Mouse (Mus musculus) stomach, embryonic 15.5 days (tissue): ENCODE measurements around the gene Lzts2. TPM values are rescaled to one million over a fixed set of nuclear protein-coding genes. Genes with fewer than 3 reads are reported as not detected.

Experiments
- ATAC-seq: fragments of 200-750 bp; cut with Nextera tagmentation; 2 replicates; pipeline ENCODE4 v1.8.0; 2017; ENCODE audit warnings: low read depth, moderate number of reproducible peaks, moderate TSS enrichment; ENCODE audit not compliant: insufficient read depth, low FRiP score
- H3K27ac ChIP-seq: fragments of 300-500 bp; sonication (generic); 2 replicates; pipeline ENCODE4 v1.5.1; 2015; ENCODE audit warnings: mild to moderate bottlenecking, inconsistent platforms
- H3K27me3 ChIP-seq: fragments of 300-500 bp; sonication (generic); replicated peaks from 2 replicates; pipeline ENCODE4 v1.6.1; 2015; ENCODE audit warnings: inconsistent platforms
- H3K36me3 ChIP-seq: fragments of 300-500 bp; sonication (generic); 2 replicates; pipeline ENCODE4 v1.6.1; 2015; ENCODE audit warnings: inconsistent platforms
- H3K4me1 ChIP-seq: fragments of 300-500 bp; sonication (generic); 2 replicates; pipeline ENCODE4 v1.6.1; 2015; ENCODE audit warnings: inconsistent platforms
- H3K4me2 ChIP-seq: fragments of 300-500 bp; sonication (generic); 2 replicates; pipeline ENCODE4 v1.6.1; 2015; ENCODE audit warnings: mild to moderate bottlenecking, inconsistent platforms
- H3K4me3 ChIP-seq: fragments of 300-500 bp; sonication (generic); replicated peaks from 2 replicates; pipeline ENCODE4 v1.5.1; 2015; ENCODE audit warnings: inconsistent platforms
- H3K9ac ChIP-seq: fragments of 300-500 bp; sonication (generic); 2 replicates; pipeline ENCODE4 v1.6.1; 2015; ENCODE audit warnings: inconsistent platforms
- H3K9me3 ChIP-seq: fragments of 300-500 bp; sonication (generic); 2 replicates; pipeline ENCODE4 v1.6.1; 2016; ENCODE audit warnings: inconsistent platforms
- WGBS: fragments of 180-500 bp; shearing (Covaris S2); methylation state at CpG from one replicate; pipeline ENCODE4 v1.1.7; 2015; 5-methylcytosine and 5-hydroxymethylcytosine counted together
- polyA plus RNA-seq: library from polyadenylated mRNA; unstranded; fragments of >200 nt; fragmentation: Nextera tagmentation; extraction: Ambion mirVana; gene quantifications from 2 replicates; pipeline ENCODE4 v1.2.1, GENCODE M21; 2015

Gene Lzts2
- polyA plus RNA-seq, 1 experiment from 2014 or later: 65.5 TPM

DNA sequence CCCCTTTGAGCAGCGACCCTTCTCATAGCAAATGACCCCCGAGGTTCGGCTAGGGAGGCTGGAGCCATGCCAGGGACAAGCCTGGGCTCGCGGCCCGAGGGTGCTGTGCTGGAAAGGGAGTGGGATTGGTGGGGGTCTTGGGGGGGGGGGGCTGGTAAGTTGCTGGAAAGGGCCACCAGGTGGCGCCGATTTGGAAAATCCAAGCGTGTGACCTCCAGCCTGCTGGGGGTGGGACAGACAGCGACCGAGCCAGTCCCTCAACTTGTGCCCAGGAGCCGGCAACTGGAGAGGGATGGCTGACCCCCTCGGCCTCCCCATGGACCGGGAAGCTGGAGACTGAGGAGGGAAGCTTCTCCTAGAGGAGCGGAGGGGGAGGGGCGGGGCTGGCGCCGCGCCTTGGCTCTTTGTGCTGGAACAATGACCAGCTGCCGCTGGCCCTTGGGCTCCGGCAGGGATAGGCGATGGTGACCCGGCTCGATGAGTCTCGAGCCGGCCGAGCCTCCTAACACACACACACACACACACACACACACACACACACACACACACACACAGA, 3.1 kb downstream of the Lzts2 start:
- Histone ChIP-seq H3K4me1 (peaks cover 55% of the 10 kb centered on the region), H3K9me3 (no peaks in the 10 kb centered on the region), H3K9ac (peak overlapping the region; percentile 58; the same call in 1 of the 2 replicates), H3K4me2 (peak overlapping the region; percentile 95), H3K36me3 (no peaks in the 10 kb centered on the region), H3K27me3 (no peaks in the 10 kb centered on the region), H3K4me3 (peak overlapping the region; percentile 59), H3K27ac (peak overlapping the region; percentile 100)
- ATAC-seq: peak; percentile 23
- WGBS: 0% methylated on average over 14 of the region's 27 CpGs

DNA sequence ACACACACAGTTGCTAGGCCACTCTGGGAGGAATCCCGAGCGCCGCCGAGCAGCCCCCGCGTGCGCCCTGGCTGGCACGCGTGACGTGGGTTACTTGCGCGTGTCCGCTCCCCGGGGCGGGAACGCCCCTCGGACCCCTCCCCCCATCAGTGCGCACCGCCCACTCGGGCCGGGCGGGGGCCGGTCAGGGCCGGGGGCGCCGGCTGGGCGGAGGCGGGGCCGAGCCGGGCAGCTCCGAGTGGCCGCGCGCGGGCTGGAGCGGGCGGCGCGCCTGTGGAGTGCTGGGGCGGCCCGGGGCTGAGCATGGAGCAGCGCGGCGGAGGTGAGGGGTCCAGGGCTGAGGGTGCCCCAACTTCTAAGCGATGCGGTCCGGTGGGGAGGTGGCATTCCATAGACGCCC, 3.7 kb downstream of the Lzts2 start:
- under 1% methylated on average over 48 of the region's 48 CpGs for WGBS
- Histone ChIP-seq H3K4me1 (peaks cover 52% of the 10 kb centered on the region), H3K4me3 (peak overlapping the region; percentile 59), H3K27ac (peak overlapping the region; percentile 100), H3K9me3 (no peaks in the 10 kb centered on the region), H3K27me3 (no peaks in the 10 kb centered on the region), H3K36me3 (0 out of 2 replicates have a peak, but pooled peaks cover 5% of the 10 kb centered on the region), H3K9ac (peak overlapping the region; percentile 58; the same call in 1 of the 2 replicates), H3K4me2 (peak overlapping the region; percentile 95)
- peak; percentile 52 for ATAC-seq

DNA sequence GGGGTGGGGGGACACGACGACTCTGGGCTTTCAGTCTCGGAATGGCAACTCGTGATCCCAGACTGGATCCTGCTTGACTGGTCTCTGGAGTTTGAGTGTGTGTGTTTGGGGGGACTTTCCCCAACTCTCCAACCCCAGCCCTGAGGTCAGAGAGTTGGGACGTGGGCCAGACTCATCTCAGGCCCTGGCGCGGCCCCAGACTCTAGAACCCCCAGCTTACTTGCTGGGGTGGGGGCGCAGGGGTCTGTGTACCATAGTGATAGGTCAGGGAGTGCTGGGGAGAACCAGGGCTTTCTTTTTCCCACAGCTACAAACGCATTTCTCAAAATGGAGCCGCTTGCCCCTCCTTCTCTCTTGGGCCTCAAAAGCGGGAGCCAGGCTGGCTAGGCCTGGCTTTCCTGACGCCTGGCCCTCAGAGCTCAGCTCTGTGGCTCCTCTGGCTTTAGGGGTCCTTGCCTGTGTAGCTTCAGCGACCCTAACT, 4.2 kb downstream of the Lzts2 start:
- WGBS: under 1% methylated on average over 13 of the region's 13 CpGs
- peaks cover 47% of the 10 kb centered on the region for H3K4me1 ChIP-seq

DNA sequence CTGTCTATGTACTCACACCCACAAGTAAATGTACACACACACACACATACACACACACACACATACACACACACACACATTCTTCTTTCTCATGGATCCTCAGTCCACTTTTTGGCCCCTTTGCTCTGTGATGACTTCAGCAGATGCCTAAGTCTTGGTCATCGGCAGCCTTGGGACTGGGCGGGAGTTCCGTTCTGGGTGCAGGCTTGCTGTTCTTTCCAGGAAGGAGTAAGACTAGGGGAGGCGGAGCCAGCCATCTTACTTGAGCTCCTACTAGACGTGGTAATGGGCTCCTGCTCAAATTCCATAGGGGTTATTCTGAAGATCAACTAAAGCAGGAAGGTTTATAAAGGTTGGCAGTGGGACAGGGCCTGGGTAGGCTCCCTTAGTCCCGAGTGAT, 6.1 kb downstream of the Lzts2 start:
- H3K4me3 ChIP-seq: peak overlapping the region; percentile 11; the same call in 1 of the 2 replicates
- no peak for ATAC-seq
- 0 out of 2 replicates have a peak overlapping the region, but pooled peaks have one; percentile 21 for H3K27ac ChIP-seq
- peak overlapping the region; percentile 95 for H3K4me2 ChIP-seq
- no peak overlapping the region; the same call in 1 of the 2 replicates for H3K9ac ChIP-seq
- no peaks in the 10 kb centered on the region for H3K9me3 ChIP-seq
- WGBS: 49% methylated on average over 6 of the region's 6 CpGs
- peaks cover 37% of the 10 kb centered on the region for H3K4me1 ChIP-seq
- peaks cover 21% of the 10 kb centered on the region for H3K36me3 ChIP-seq
- H3K27me3 ChIP-seq: no peaks in the 10 kb centered on the region

More for the DNA sequence above, 4.2 kb downstream of the Lzts2 start:
- Histone ChIP-seq H3K4me3 (peak overlapping the region; percentile 59), H3K9ac (peak overlapping the region; percentile 58; the same call in 1 of the 2 replicates), H3K9me3 (no peaks in the 10 kb centered on the region), H3K27ac (peak overlapping the region; percentile 100), H3K36me3 (peaks cover 6% of the 10 kb centered on the region; the same call in 1 of the 2 replicates), H3K27me3 (no peaks in the 10 kb centered on the region), H3K4me2 (peak overlapping the region; percentile 95)
- ATAC-seq: peak; percentile 1; the same call in 1 of the 2 replicates

DNA sequence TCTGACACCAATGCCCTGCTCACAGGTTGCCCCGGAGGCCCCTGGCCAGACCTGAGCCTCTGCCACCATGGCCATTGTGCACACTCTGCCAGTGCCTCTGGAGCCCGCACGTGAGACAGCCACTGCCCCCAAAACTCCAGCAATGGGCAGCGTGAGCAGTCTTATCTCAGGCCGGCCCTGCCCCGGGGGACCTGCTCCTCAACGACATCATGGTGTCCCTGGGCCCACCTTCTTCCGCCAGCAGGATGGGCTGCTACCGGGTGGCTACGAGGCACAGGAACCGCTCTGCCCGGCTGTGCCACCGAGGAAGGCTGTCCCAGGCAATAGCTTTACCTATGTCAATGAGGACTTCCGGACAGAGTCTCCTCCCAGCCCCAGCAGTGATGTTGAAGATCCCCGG, 7.1 kb downstream of the Lzts2 start:
- H3K27me3 ChIP-seq: no peaks in the 10 kb centered on the region
- H3K4me2 ChIP-seq: peak overlapping the region; percentile 95
- H3K4me1 ChIP-seq: peaks cover 34% of the 10 kb centered on the region
- 84% methylated on average over 15 of the region's 15 CpGs for WGBS
- no peak for ATAC-seq
- H3K9me3 ChIP-seq: no peaks in the 10 kb centered on the region
- H3K27ac ChIP-seq: no peak overlapping the region
- no peak overlapping the region for H3K9ac ChIP-seq
- no peak overlapping the region for H3K4me3 ChIP-seq
- H3K36me3 ChIP-seq: peaks cover 31% of the 10 kb centered on the region

DNA sequence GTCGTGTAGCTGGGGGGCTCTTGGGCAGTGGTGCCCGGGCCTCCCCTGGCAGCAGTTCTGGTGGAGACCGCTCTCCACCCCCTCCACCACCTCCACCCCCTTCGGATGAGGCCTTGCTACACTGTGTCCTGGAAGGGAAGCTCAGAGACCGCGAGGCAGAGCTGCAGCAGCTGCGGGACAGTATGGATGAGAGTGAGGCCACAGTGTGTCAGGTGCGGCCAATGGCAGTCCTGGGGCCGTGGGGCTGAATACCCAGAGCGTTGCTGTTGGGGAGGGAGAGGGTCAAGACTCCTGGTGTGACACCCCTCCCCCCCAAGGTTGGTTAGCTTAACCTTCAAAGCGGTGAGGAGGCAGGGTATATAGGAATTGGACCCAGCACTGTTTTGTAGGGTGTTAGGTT, 9.8 kb downstream of the Lzts2 start:
- no peaks in the 10 kb centered on the region for H3K9me3 ChIP-seq
- ATAC-seq: no peak
- H3K36me3 ChIP-seq: peaks cover 38% of the 10 kb centered on the region
- 86% methylated on average over 11 of the region's 11 CpGs for WGBS
- H3K4me1 ChIP-seq: peaks cover 39% of the 10 kb centered on the region
- no peak overlapping the region for H3K4me2 ChIP-seq
- no peak overlapping the region for H3K4me3 ChIP-seq
- no peaks in the 10 kb centered on the region for H3K27me3 ChIP-seq
- no peak overlapping the region for H3K9ac ChIP-seq
- H3K27ac ChIP-seq: no peak overlapping the region

DNA sequence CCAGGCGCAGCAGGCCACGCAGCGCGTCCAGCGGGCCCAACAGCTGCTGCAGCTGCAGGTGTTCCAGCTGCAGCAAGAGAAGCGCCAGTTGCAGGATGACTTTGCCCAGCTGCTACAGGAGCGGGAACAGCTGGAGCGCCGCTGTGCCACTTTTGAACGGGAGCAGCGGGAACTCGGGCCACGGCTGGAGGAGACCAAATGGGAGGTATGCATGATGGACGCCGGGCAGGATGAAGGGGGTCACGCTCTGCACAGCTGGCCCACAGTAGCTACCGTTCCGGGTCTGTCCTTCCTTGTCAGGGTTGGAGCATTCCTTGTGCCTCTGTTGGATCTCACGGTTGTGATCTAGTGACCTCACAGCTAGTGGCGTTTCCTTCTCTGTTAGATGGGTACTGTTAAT, 10.6 kb downstream of the Lzts2 start:
- ATAC-seq: no peak
- whole genome bisulfite sequencing: 84% methylated on average over 20 of the region's 20 CpGs
- H3K36me3 ChIP-seq: peaks cover 38% of the 10 kb centered on the region

DNA sequence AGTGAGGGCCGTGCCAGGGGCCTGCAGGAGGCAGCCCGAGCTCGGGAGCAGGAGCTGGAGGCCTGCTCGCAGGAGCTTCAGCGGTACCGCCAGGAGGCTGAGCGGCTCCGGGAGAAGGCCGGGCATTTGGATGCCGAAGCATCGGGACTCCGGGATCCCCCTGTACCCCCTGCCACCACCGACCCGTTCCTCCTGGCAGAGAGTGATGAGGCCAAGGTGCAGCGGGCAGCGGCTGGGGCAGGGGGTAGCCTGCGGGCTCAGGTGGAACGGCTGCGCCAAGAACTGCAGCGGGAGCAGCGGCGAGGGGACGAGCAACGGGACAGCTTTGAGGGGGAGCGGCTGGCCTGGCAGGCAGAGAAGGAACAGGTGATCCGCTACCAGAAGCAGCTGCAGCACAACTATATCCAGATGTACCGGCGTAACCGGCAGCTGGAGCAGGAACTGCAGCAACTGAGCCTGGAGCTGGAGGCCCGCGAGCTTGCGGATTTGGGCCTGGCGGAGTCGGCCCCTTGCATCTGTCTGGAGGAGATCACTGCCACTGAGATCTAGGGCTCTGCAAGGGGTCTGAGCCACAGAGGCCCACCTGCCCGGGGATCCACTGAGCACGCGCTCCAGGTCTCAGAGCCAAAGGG, 11.8 kb downstream of the Lzts2 start:
- no peak overlapping the region for H3K4me2 ChIP-seq
- H3K36me3 ChIP-seq: peaks cover 38% of the 10 kb centered on the region
- no peak overlapping the region for H3K4me3 ChIP-seq
- ATAC-seq: no peak
- peaks cover 33% of the 10 kb centered on the region for H3K4me1 ChIP-seq
- H3K27me3 ChIP-seq: no peaks in the 10 kb centered on the region
- no peaks in the 10 kb centered on the region for H3K9me3 ChIP-seq
- no peak overlapping the region for H3K9ac ChIP-seq
- no peak overlapping the region for H3K27ac ChIP-seq
- WGBS: 87% methylated on average over 37 of the region's 37 CpGs

More for the DNA sequence above, 10.6 kb downstream of the Lzts2 start:
- no peak overlapping the region for H3K27ac ChIP-seq
- H3K4me2 ChIP-seq: no peak overlapping the region
- H3K4me1 ChIP-seq: peaks cover 37% of the 10 kb centered on the region
- H3K4me3 ChIP-seq: no peak overlapping the region
- H3K9ac ChIP-seq: no peak overlapping the region
- H3K27me3 ChIP-seq: no peaks in the 10 kb centered on the region
- H3K9me3 ChIP-seq: no peaks in the 10 kb centered on the region

DNA sequence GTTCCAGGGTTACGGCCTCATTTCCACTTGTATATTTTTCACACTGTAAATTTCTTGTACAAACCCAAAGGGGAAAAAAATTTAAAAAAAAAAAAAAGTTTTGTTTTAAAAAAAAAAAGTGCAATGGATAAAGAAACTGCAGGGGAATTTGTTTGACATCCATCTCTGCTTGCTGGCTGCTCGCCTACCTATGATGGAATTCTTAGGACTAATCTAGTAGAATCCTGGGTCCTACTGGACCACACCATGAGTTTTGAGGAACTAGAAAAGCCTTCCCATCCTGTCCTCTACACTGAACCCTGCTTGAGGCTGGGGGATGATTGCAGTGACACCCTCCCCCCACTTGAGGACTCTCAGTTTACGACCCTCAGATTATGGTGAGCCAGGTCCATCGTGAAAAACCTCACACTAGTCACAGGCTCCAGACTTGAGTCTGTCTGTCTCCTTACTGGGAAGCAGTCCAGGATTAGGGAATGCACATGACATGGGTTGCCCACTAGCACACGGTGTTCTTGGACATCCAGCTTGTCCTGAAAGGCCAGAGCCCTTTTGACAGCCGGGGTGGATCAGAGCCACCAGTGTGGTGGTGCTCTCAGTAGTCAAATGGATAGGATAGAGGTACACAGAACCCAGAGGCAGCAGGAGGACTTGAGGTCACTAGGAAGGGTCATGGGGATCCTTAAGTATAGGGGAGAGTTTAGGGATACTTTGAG, 12.9 kb downstream of the Lzts2 start:
- peaks cover 38% of the 10 kb centered on the region for H3K36me3 ChIP-seq
- peaks cover 25% of the 10 kb centered on the region for H3K4me1 ChIP-seq
- ATAC-seq: no peak
- no peak overlapping the region for H3K4me2 ChIP-seq
- 70% methylated on average over 6 of the region's 6 CpGs for WGBS
- H3K9me3 ChIP-seq: no peaks in the 10 kb centered on the region
- no peaks in the 10 kb centered on the region for H3K27me3 ChIP-seq
- H3K9ac ChIP-seq: no peak overlapping the region
- no peak overlapping the region for H3K4me3 ChIP-seq
- H3K27ac ChIP-seq: no peak overlapping the region

DNA sequence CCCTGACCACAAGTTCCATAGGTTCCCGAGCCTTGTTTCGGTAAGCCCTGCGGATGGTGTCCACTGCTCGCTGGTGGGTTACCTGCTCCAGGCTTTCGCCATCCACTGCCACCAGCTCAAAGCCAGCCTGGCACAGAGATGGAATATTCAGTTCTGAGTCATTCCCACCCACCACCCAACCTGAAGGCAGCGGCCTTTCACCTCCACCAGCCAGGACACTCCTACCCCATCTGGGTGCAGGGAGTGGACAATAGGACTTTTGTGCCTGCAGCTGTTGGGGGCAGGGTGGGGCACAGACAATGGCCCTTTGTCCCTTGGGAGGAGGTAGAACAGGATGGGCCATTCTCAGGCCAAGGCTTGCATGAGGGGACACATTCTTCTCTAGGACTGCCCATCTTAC, 13.6 kb downstream of the Lzts2 start:
- peaks cover 34% of the 10 kb centered on the region for H3K36me3 ChIP-seq
- no peak for ATAC-seq

DNA sequence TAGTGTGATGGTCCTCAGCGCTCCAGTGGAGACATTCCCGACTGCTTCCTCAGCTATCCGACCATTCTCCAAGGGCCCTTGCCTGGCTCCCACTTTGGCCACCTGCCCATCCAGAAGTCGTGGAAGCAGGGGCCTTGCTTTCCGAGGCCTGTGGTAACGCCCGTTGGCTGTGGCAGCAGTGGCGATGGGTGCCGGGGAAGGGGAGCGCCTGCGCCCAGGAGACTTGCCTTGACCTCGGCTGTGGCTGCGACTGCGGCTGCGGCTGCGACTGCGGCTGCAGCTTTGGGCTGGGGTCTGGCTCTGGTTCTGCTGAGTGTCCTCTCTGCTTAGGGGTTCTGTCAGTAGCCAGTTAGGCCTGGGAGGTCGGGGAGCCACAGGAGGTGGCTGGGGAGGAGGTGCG, 14.5 kb downstream of the Lzts2 start:
- Histone ChIP-seq H3K27me3 (no peaks in the 10 kb centered on the region), H3K4me3 (no peak overlapping the region), H3K9me3 (no peaks in the 10 kb centered on the region), H3K4me2 (no peak overlapping the region), H3K9ac (no peak overlapping the region), H3K4me1 (peaks cover 32% of the 10 kb centered on the region), H3K36me3 (peaks cover 29% of the 10 kb centered on the region), H3K27ac (no peak overlapping the region)
- no peak for ATAC-seq
- 65% methylated on average over 19 of the region's 19 CpGs for WGBS

More for the DNA sequence above, 13.6 kb downstream of the Lzts2 start:
- no peaks in the 10 kb centered on the region for H3K9me3 ChIP-seq
- peaks cover 32% of the 10 kb centered on the region for H3K4me1 ChIP-seq
- H3K27ac ChIP-seq: no peak overlapping the region
- H3K4me3 ChIP-seq: no peak overlapping the region
- no peak overlapping the region for H3K9ac ChIP-seq
- H3K27me3 ChIP-seq: no peaks in the 10 kb centered on the region
- H3K4me2 ChIP-seq: no peak overlapping the region
- 84% methylated on average over 6 of the region's 6 CpGs for WGBS

DNA sequence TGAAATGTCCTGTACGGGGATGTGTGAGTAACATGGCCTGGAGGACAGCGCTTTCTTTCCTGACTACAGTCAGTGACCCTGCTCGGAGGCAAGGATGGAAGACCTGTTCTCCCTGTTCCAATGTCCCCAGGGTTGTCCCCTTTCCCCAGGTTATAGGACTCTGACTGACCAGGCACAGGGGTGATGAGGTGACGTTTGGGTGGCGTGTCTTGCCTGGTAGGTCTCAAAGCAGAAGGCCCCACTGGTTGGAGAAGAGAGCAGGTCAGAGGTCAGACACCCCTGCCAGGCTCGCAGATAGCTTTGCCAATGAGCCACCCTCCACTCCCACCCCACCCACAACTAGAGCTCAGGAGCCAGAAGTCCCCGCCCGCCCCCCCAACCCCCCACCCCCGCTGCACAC, 15.4 kb downstream of the Lzts2 start:
- peaks cover 32% of the 10 kb centered on the region for H3K4me1 ChIP-seq
- WGBS: 56% methylated on average over 9 of the region's 9 CpGs
- no peak overlapping the region for H3K27ac ChIP-seq
- no peak overlapping the region for H3K4me2 ChIP-seq
- no peak for ATAC-seq
- H3K27me3 ChIP-seq: no peaks in the 10 kb centered on the region
- no peaks in the 10 kb centered on the region for H3K9me3 ChIP-seq
- peaks cover 23% of the 10 kb centered on the region for H3K36me3 ChIP-seq
- H3K9ac ChIP-seq: no peak overlapping the region
- H3K4me3 ChIP-seq: no peak overlapping the region
